Mouse (Mus musculus): ENCODE results near the gene Cfdp1.

The Cfdp1 gene

GRCm38 (mm10) chr8:111770958-111771624, 83.0 kb downstream of the Cfdp1 start:
- DNase-seq (ENCODE audit: low read depth, low spot score) = no peak

- no peak for DNase-seq (ENCODE audit: low read depth, low spot score)
These were observed 84.2 kb downstream of the Cfdp1 start for GRCm38 (mm10) chr8:111769764-111770428.

DNA sequence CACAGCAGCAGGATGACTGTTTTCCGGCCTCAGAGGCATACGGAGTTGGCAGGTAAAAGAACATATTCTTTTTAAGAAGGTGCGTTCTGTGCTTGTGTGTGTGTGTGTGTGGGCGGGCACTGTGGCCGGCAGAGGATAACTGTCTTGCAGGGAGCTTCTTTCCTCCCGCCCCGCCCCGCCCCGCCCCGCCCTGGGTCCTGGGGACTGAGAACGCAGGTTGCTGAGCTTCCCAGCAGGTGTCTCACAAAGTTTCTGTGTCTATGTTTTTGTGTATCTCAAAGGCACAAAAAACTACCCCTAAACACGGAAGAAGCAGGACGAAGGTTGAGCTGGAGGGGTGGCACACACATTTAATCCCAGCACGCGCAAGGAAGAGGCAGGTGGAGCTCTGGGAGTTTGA, 84.8 kb downstream of the Cfdp1 start:
- no peak for DNase-seq (ENCODE audit: low read depth, low spot score)

DNA sequence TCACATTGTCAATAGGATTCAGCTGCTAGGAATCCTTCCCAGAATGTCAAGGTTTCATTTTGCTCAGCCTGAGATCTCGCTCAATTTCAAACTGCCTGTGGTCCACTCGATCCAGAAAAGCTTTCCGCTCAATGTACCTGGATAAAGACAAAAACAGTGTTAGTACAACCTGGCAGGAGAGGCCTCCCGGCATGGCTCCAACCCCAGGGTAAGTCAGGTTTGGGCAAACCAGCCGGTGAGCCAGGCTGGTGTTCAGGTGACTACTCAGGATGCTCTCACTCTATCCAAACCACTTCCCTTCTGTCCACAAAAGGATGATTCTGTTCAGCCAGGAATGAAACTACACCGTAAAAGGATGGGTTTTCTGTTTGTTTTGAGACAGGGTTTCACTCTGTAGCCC, 85.4 kb downstream of the Cfdp1 start:
- no peak for DNase-seq (ENCODE audit: low read depth, low spot score)

DNA sequence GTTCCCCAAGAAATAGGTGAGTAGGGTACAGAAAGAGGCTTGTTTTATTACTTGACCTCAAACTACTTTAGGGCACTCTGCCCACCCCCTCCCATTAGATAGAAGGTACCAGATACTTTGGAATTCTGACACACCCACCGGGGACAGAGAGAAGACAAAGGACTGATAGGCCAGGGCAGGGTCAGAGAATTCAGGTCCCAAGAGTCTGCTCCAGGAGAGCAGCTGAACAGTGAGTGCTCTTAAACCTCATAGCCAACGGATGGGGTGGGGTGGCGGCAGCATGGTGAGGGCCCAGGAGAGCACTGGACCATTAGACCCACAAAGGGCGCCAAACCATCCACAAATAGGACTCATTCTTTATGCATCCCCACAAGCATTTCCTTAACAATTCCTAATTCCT, 88.5 kb downstream of the Cfdp1 start:
- DNase-seq (ENCODE audit: low read depth, low spot score) = no peak

GRCm38 (mm10) chr8:111765096-111765495, 89.0 kb downstream of the Cfdp1 start:
- no peak for DNase-seq (ENCODE audit: low read depth, low spot score)

DNA sequence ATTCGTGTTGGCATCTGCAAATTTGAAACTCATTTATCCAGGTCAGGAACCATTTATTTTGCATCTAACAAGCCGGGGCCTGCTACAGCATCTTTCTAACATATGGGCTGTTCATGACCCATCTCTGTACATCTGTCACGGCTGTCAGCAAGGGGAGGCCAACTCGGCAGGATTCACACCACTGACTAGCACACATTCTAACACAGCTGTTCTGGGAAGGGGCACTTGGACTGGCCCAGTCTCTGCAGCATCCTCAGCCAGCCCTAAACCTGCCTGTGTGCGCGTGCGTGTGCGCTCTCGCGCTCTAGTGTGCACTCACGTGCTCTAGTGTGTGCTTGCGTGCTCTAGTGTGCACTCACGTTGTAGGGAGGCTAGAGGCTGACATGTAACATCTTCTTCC, 93.4 kb downstream of the Cfdp1 start:
- no peak for DNase-seq (ENCODE audit: low read depth, low spot score)

- no peak for DNase-seq (ENCODE audit: low read depth, low spot score)
These were observed 95.3 kb downstream of the Cfdp1 start for GRCm38 (mm10) chr8:111758817-111759216.

- no peak for DNase-seq (ENCODE audit: low read depth, low spot score)
These were observed 96.5 kb downstream of the Cfdp1 start for GRCm38 (mm10) chr8:111757599-111757998.

DNA sequence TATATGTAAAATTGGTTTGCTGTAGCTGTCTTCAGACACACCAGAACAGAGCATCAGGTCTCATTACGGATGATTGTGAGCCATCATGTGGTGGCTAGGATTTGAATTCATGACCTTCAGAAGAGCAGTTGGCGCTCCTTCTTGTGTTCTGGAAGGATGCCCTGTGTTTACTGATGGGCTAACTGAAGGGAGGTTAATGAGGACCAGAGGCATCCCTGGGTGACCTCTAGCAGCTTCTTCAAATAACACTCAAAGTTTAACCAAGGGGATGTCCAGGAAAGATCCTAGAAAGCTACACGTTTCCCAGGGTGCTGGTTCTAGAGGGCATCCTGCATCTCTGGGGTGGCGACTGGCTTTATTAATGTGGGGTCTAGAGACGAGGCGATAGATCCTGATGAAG, 99.4 kb downstream of the Cfdp1 start:
- DNase-seq (ENCODE audit: low read depth, low spot score) = no peak

GRCm38 (mm10) chr8:111754088-111754487, 100.0 kb downstream of the Cfdp1 start:
- no peak for DNase-seq (ENCODE audit: low read depth, low spot score)

DNA sequence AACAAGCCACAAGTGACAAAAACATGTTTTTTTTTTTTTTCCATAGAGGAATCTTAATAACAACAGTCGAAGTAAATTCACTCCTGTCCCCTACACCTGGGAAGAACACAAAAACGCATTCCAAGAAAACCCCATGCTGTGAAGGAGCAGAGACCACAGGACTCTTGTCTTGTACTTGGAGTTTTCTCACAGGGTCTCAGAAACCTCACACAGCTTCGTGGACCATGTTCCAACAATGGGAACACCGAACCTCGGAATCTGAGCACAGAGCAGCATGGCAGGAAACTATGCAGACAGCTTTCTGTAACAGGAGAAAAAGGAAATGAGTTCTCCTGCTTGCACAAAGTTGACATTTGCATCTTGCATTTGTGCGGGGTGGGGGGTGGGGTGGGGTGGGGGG, 105.3 kb downstream of the Cfdp1 start:
- DNase-seq (ENCODE audit: low read depth, low spot score) = no peak

- DNase-seq (ENCODE audit: low read depth, low spot score) = peak; percentile 73
These were observed 106.0 kb downstream of the Cfdp1 start for GRCm38 (mm10) chr8:111747866-111748649.

GRCm38 (mm10) chr8:111746582-111747465, 107.3 kb downstream of the Cfdp1 start:
- peak; percentile 90 for DNase-seq (ENCODE audit: low read depth, low spot score)

DNA sequence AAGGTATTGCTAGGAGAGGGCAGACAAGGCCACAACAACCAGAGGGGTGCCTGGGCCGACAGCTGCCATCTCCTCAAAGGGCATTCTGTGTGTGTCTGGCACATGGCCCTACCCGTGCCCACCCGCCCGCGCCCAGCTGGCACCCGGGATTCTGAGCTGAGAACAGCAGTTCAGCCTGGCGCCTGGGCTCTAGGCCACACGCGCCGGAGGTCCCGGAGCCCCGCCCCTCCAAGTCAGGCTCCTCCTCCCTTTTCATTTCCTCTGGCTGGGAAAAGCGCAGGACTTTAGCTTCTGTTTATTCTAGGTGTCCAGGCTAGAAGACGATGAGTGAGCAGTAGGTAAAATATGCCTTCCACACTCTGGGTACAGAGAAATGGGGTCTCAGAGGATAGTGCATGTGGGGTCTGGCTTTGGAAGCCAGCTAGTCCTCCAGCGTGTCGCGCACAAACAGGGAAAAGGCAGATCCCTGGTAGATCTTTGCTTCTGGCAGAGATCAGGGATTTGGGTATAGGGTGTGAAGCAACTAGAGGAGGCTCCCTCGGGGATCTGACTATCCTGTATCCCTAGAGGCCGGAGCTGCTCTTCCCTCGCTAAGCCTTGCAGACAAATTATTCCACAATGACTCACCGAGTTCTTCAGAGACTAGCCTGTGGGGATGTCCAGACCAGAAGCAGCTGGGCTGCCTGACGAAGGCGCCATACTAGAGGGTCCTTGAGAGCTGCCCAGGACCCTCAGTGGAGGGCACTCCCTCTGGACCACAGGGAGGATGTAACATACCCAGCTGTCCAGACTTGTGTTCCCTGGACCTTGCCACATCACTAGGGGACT, 108.3 kb downstream of the Cfdp1 start:
- peak; percentile 98 for DNase-seq (ENCODE audit: low read depth, low spot score)

DNA sequence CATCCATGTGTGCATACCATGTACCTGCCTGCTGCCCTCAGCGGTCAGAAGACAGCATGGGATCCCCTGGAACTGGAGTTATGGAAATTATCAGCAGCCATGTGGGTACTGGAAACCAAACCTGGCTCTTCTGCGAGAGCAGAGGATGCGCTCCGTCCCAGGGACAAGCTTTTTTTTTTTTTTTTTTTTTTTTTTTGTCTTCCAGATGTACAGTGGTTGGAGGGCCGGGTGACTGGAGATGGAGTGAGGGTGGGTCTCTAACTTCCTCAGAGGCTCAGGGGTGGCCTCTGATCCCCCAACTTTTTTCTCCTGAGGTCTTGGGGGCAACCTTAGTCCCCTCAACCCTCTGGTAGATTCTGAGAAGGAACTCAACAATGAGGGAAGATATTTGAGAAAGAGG, 109.0 kb downstream of the Cfdp1 start:
- DNase-seq (ENCODE audit: low read depth, low spot score) = no peak

- DNase-seq (ENCODE audit: low read depth, low spot score) = peak; percentile 63
These were observed 110.0 kb downstream of the Cfdp1 start, which contains the start of gene Bcar1 for GRCm38 (mm10) chr8:111743792-111744696. Gene Bcar1 (minus strand): TSS chr8:111743809.

DNA sequence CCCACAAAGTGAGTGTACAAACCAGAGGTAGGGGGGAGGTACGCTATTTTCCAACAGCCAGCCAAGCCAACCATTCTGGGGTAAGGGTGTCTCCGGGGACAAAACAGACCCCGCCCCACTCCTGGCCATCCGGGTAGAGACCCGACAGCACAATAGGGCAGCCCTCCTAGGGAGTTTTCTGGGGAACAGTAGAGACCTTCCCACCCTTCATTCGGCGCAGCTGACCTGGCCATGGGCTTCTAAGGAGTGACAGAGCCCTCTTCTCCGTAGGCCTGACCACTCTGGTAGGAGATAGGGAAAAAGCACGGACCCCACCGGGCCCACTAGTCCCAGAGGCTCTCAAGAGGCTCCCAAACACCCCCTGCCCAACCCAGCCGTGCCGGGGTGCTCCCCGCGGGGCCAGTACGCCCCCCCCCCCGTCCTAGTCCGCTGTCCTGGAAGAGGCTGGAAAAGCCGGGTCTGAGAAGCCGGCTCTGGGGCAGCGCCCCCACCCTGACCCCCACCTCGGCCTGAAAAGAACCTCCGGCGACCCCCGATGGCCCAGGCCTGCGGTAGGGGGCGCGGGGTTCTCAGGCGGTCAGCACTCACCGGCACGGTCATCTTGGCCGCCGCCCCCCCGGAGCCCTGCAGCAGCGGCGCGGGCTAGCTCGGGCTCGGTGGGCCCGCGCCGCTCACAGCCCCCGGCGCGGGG, 110.8 kb downstream of the Cfdp1 start:
- DNase-seq (ENCODE audit: low read depth, low spot score) = no peak

Data from 3T3-L1 (cell line).